Mouse (Mus musculus) hindbrain, embryonic 16.5 days (tissue): ENCODE measurements at regions not wholly inside any gene's neighbourhood (a gene's known extent, or its start where the extent isn't known, plus 50 kb on each side); places are given as distances from the start of the nearest gene placed in this dataset.

Experiments
- ATAC-seq: fragments of 200-750 bp; cut with Nextera tagmentation; 2 replicates; pipeline ENCODE4 v1.8.0; 2017; ENCODE audit warnings: moderate TSS enrichment, moderate library complexity
- H3K27ac ChIP-seq: fragments of 300-500 bp; sonication (generic); 2 replicates; pipeline ENCODE4 v1.5.1; 2014; ENCODE audit warnings: low read depth, mild to moderate bottlenecking, control low read depth, low read length, moderate library complexity
- H3K27me3 ChIP-seq: fragments of 300-500 bp; sonication (generic); replicated peaks from 2 replicates; pipeline ENCODE4 v1.6.1; 2014; ENCODE audit warnings: low read length; ENCODE audit not compliant: control insufficient read depth, insufficient read depth
- H3K36me3 ChIP-seq: fragments of 300-500 bp; sonication (generic); 2 replicates; pipeline ENCODE4 v1.6.1; 2014; ENCODE audit warnings: mild to moderate bottlenecking, low read length, moderate library complexity, mixed read lengths; ENCODE audit not compliant: control insufficient read depth, insufficient read depth
- H3K4me1 ChIP-seq: fragments of 300-500 bp; sonication (generic); 2 replicates; pipeline ENCODE4 v1.6.1; 2014; ENCODE audit warnings: low read depth, low read length; ENCODE audit not compliant: control insufficient read depth, insufficient read depth
- H3K4me2 ChIP-seq: fragments of 300-500 bp; sonication (generic); 2 replicates; pipeline ENCODE4 v1.6.1; 2014; ENCODE audit warnings: mild to moderate bottlenecking, low read length, control low read depth, moderate library complexity
- H3K4me3 ChIP-seq: fragments of 300-500 bp; sonication (generic); 2 replicates; pipeline ENCODE4 v1.5.1; 2014; ENCODE audit warnings: mild to moderate bottlenecking, low read length, control low read depth, moderate library complexity
- H3K9ac ChIP-seq: fragments of 300-500 bp; sonication (generic); 2 replicates; pipeline ENCODE4 v1.6.1; 2014; ENCODE audit warnings: low read depth, mild to moderate bottlenecking, control low read depth, low read length, moderate library complexity
- H3K9me3 ChIP-seq: fragments of 300-500 bp; sonication (generic); 2 replicates; pipeline ENCODE4 v1.6.1; 2014; ENCODE audit warnings: mild to moderate bottlenecking, low read length, moderate library complexity; ENCODE audit not compliant: control insufficient read depth
- WGBS: fragments of 180-500 bp; shearing (Covaris S2); extraction: QIAGEN DNeasy Blood & Tissue Kit; methylation state at CpG from one replicate; pipeline ENCODE4 v1.1.7; 2014; 5-methylcytosine and 5-hydroxymethylcytosine counted together

- ATAC-seq = no peak
- Histone ChIP-seq H3K36me3 (no peaks in the 10 kb centered on the region), H3K27ac (no peak overlapping the region), H3K4me2 (no peak overlapping the region), H3K27me3 (no peaks in the 10 kb centered on the region), H3K4me1 (no peaks in the 10 kb centered on the region), H3K4me3 (no peak overlapping the region), H3K9me3 (no peaks in the 10 kb centered on the region), H3K9ac (no peak overlapping the region)
- 65% methylated on average over 2 of the region's 2 CpGs for WGBS
These were observed 135.4 kb upstream of the Pcdh7 start for GRCm38 (mm10) chr5:57582392-57582791.

- no peaks in the 10 kb centered on the region for H3K9me3 ChIP-seq
- H3K4me2 ChIP-seq = no peak overlapping the region
- H3K27me3 ChIP-seq = no peaks in the 10 kb centered on the region
- 65% methylated on average over 2 of the region's 2 CpGs for WGBS
- H3K4me1 ChIP-seq = no peaks in the 10 kb centered on the region
- no peak overlapping the region for H3K4me3 ChIP-seq
- ATAC-seq = no peak
- no peaks in the 10 kb centered on the region for H3K36me3 ChIP-seq
- no peak overlapping the region for H3K9ac ChIP-seq
- H3K27ac ChIP-seq = no peak overlapping the region
These were observed 130.8 kb upstream of the Pcdh7 start for GRCm38 (mm10) chr5:57587016-57587415.

- Histone ChIP-seq H3K4me2 (no peak overlapping the region), H3K9me3 (no peaks in the 10 kb centered on the region), H3K27ac (no peak overlapping the region), H3K4me1 (no peaks in the 10 kb centered on the region), H3K9ac (no peak overlapping the region), H3K27me3 (no peaks in the 10 kb centered on the region), H3K4me3 (no peak overlapping the region), H3K36me3 (no peaks in the 10 kb centered on the region)
- ATAC-seq = no peak
- WGBS = 78% methylated on average over 1 of the region's 1 CpGs
These were observed 121.8 kb upstream of the Pcdh7 start for GRCm38 (mm10) chr5:57595924-57596323.

- Histone ChIP-seq H3K4me2 (no peak overlapping the region), H3K4me3 (no peak overlapping the region), H3K9me3 (no peaks in the 10 kb centered on the region), H3K4me1 (no peaks in the 10 kb centered on the region), H3K27ac (no peak overlapping the region), H3K27me3 (no peaks in the 10 kb centered on the region), H3K9ac (no peak overlapping the region), H3K36me3 (no peaks in the 10 kb centered on the region)
- ATAC-seq = no peak
- 70% methylated on average over 5 of the region's 5 CpGs for WGBS
These were observed 120.7 kb upstream of the Pcdh7 start for GRCm38 (mm10) chr5:57597043-57597442.

- Histone ChIP-seq H3K27ac (no peak overlapping the region), H3K36me3 (no peaks in the 10 kb centered on the region), H3K9me3 (no peaks in the 10 kb centered on the region), H3K9ac (no peak overlapping the region), H3K4me1 (no peaks in the 10 kb centered on the region), H3K4me3 (no peak overlapping the region), H3K4me2 (no peak overlapping the region), H3K27me3 (no peaks in the 10 kb centered on the region)
- WGBS = 64% methylated on average over 4 of the region's 4 CpGs
- peak; percentile 64; the same call in 1 of the 2 replicates for ATAC-seq
These were observed 119.5 kb upstream of the Pcdh7 start for GRCm38 (mm10) chr5:57598187-57598700.
